8 mouse cellular contexts compared by ENCODE assay signal in genomic region chr7:28179741-28180377, GRCm38 (mm10). TPM values are rescaled to one million over a fixed set of nuclear protein-coding genes. Genes with fewer than 3 reads are reported as not detected.
A peak's percentile ranks its signal among the peaks of the same experiment; 100 is the strongest.
DNase-seq lines count a peak whose midpoint lies in the region; ATAC-seq and TF ChIP-seq lines count a peak whose summit lies in the region.

No protein-coding gene starts in this region.

- no peak for TF ChIP-seq POLR2A in brain, embryonic 14.5 days (IDR thresholded peaks at IDR 0.05; ENCODE audit: borderline replicate concordance, extremely low read depth, insufficient read depth, insufficient read length, poor library complexity, severe bottlenecking)
- no peak for TF ChIP-seq POLR2A in liver, adult 2 months (IDR thresholded peaks at IDR 0.05; ENCODE audit: extremely low read depth, insufficient read depth, low read length)
- TF ChIP-seq POLR2A in myocyte (IDR thresholded peaks at IDR 0.05; ENCODE audit: insufficient read length, low read depth), result no peak

- ATAC-seq in heart, embryonic 11.5 days (replicated peaks; ENCODE audit: insufficient number of reproducible peaks, low FRiP score, low TSS enrichment), result peak; percentile 95
- peak; percentile 95 for ATAC-seq in kidney, embryonic 16.5 days (ENCODE audit: low FRiP score, low TSS enrichment)

- peak overlapping the region; percentile 85 for H3K27ac ChIP-seq in heart, embryonic 11.5 days (ENCODE audit: low read depth, low read length)
- H3K27ac ChIP-seq in kidney, embryonic 16.5 days (ENCODE audit: low read length), result peak overlapping the region; percentile 94
- peak overlapping the region; percentile 87 for H3K27ac ChIP-seq in liver, adult 2 months (replicated peaks; ENCODE audit: insufficient read depth, low read depth, low read length)

- peak overlapping the region; percentile 88 for H3K9ac ChIP-seq in heart, embryonic 11.5 days (ENCODE audit: low read depth, low read length)
- H3K9ac ChIP-seq in kidney, embryonic 16.5 days (replicated peaks; ENCODE audit: low read length), result peak overlapping the region; percentile 88
- H3K9ac ChIP-seq in liver, adult 2 months (ENCODE audit: low read depth, low read length), result peak overlapping the region; percentile 99

- H3K4me2 ChIP-seq in heart, embryonic 11.5 days, result peak overlapping the region; percentile 59
- H3K4me2 ChIP-seq in kidney, embryonic 16.5 days (replicated peaks; ENCODE audit: low read depth, low read length), result peak overlapping the region; percentile 96
- H3K4me2 ChIP-seq in myocyte (ENCODE audit: low read depth), result peak overlapping the region; percentile 88

- no peak for TF ChIP-seq CTCF in brain, embryonic 14.5 days (IDR thresholded peaks at IDR 0.05; ENCODE audit: borderline replicate concordance, extremely low read depth, insufficient read depth, insufficient read length)
- no peak for TF ChIP-seq CTCF in liver, adult 2 months (IDR thresholded peaks at IDR 0.05; ENCODE audit: low read depth, low read length)

- peak; percentile 88 for DNase-seq in B cell, adult 2 months
- peak; percentile 98 for DNase-seq in brain, embryonic 14.5 days (ENCODE audit: low read depth)
- peak; percentile 86 for DNase-seq in liver, adult 2 months (ENCODE audit: extremely low read depth, low read depth, low spot score)
- DNase-seq in splenic B cell, adult 2 months (ENCODE audit: low read depth, low spot score), result peak; percentile 95

- H3ac ChIP-seq in myocyte (ENCODE audit: control insufficient read depth, insufficient read length), result peak overlapping the region; percentile 79

- H3K4me3 ChIP-seq in erythroblast, embryonic 14.5 days (replicated peaks), result peak overlapping the region; percentile 93
- peak overlapping the region; percentile 90 for H3K4me3 ChIP-seq in heart, embryonic 11.5 days (ENCODE audit: low read depth, low read length)
- H3K4me3 ChIP-seq in kidney, embryonic 16.5 days (ENCODE audit: low read length), result peak overlapping the region; percentile 94
- H3K4me3 ChIP-seq in liver, adult 2 months (ENCODE audit: insufficient read depth, low read depth, low read length), result peak overlapping the region; percentile 92
- H3K4me3 ChIP-seq in myocyte, result peak overlapping the region; percentile 46

- H3K79me2 ChIP-seq in liver, adult 2 months (ENCODE audit: control insufficient read depth, insufficient read depth, low read length), result peaks cover 5% of the 10 kb centered on the region; the same call in 1 of the 2 replicates
- H3K79me2 ChIP-seq in myocyte (ENCODE audit: control insufficient read depth, insufficient read depth), result peaks cover 6% of the 10 kb centered on the region

- no peaks in the 10 kb centered on the region for H3K9me3 ChIP-seq in erythroblast, embryonic 14.5 days (ENCODE audit: control insufficient read depth, low read length)
- H3K9me3 ChIP-seq in heart, embryonic 11.5 days (replicated peaks; ENCODE audit: control insufficient read depth, low read length), result no peaks in the 10 kb centered on the region
- no peaks in the 10 kb centered on the region for H3K9me3 ChIP-seq in kidney, embryonic 16.5 days (ENCODE audit: low read length)

- H3K27me3 ChIP-seq in erythroblast, embryonic 14.5 days (ENCODE audit: control insufficient read depth), result no peaks in the 10 kb centered on the region
- H3K27me3 ChIP-seq in heart, embryonic 11.5 days (ENCODE audit: control insufficient read depth, insufficient read depth, low read length), result no peaks in the 10 kb centered on the region
- no peaks in the 10 kb centered on the region for H3K27me3 ChIP-seq in kidney, embryonic 16.5 days (ENCODE audit: insufficient read depth, low read length)
- H3K27me3 ChIP-seq in liver, adult 2 months (ENCODE audit: control insufficient read depth, insufficient read depth, low read length), result no peaks in the 10 kb centered on the region
- H3K27me3 ChIP-seq in myocyte (ENCODE audit: control insufficient read depth, insufficient read depth, insufficient read length), result no peaks in the 10 kb centered on the region
- H3K27me3 ChIP-seq in splenic B cell, adult 2 months (ENCODE audit: control insufficient read depth, insufficient read depth, low read length, poor library complexity, severe bottlenecking), result no peaks in the 10 kb centered on the region

- H3K36me3 ChIP-seq in erythroblast, embryonic 14.5 days (ENCODE audit: control insufficient read depth), result peaks cover 78% of the 10 kb centered on the region
- peaks cover 36% of the 10 kb centered on the region for H3K36me3 ChIP-seq in heart, embryonic 11.5 days (ENCODE audit: control insufficient read depth, insufficient read depth, low read length)
- H3K36me3 ChIP-seq in kidney, embryonic 16.5 days (ENCODE audit: insufficient read depth, low read length), result peaks cover 70% of the 10 kb centered on the region
- peaks cover 17% of the 10 kb centered on the region; the same call in 1 of the 2 replicates for H3K36me3 ChIP-seq in liver, adult 2 months (ENCODE audit: control insufficient read depth, insufficient read depth, low read length)
- peaks cover 30% of the 10 kb centered on the region for H3K36me3 ChIP-seq in myocyte (ENCODE audit: control insufficient read depth, insufficient read depth)
- H3K36me3 ChIP-seq in splenic B cell, adult 2 months (ENCODE audit: control insufficient read depth, insufficient read depth, low read length, poor library complexity, severe bottlenecking), result peaks cover 24% of the 10 kb centered on the region

- peaks cover 32% of the 10 kb centered on the region for H3K4me1 ChIP-seq in erythroblast, embryonic 14.5 days (ENCODE audit: control insufficient read depth)
- peaks cover 4% of the 10 kb centered on the region for H3K4me1 ChIP-seq in heart, embryonic 11.5 days (ENCODE audit: control insufficient read depth, insufficient read depth, low read length)
- peaks cover 11% of the 10 kb centered on the region for H3K4me1 ChIP-seq in kidney, embryonic 16.5 days (ENCODE audit: insufficient read depth, low read length)
- H3K4me1 ChIP-seq in liver, adult 2 months (ENCODE audit: control insufficient read depth, insufficient read depth, low read length), result peaks cover 3% of the 10 kb centered on the region; the same call in 1 of the 2 replicates

- WGBS in heart, embryonic 11.5 days (ENCODE audit: insufficient replicate concordance), result 2% methylated on average over 56 of the region's 56 CpGs
- WGBS in kidney, embryonic 16.5 days, result under 1% methylated on average over 42 of the region's 56 CpGs
- under 1% methylated on average over 48 of the region's 56 CpGs for WGBS in liver, adult 2 months

TF ChIP-seq in myocyte, 11 proteins besides CTCF, POLR2A, EP300 and RAD21:
- TF ChIP-seq MYOG (IDR thresholded peaks at IDR 0.05; ENCODE audit: control insufficient read depth in 1 of 3, insufficient read depth in 1 of 3, insufficient read length in 2 of 3, low read depth in 2 of 3), result peak in 2 of 3 experiments; percentile 54 to 72
- no peak for TF ChIP-seq SRF (IDR thresholded peaks at IDR 0.05; ENCODE audit: control insufficient read depth, insufficient read length, low read depth)
- no peak for TF ChIP-seq REST (IDR thresholded peaks at IDR 0.05; ENCODE audit: insufficient read depth, insufficient read length)
- TF ChIP-seq POLR2AphosphoS2 (IDR thresholded peaks at IDR 0.05; ENCODE audit: insufficient read length, low read depth), result peak; percentile 46
- TF ChIP-seq MAX (IDR thresholded peaks at IDR 0.05; ENCODE audit: low read depth), result no peak
- peak in 2 of 3 experiments; percentile 80 to 98 for TF ChIP-seq MYOD1 (IDR thresholded peaks at IDR 0.05; ENCODE audit: control insufficient read depth in 1 of 3, insufficient read length in 2 of 3, low read depth in 2 of 3)
- no peak for TF ChIP-seq E2F4 (IDR thresholded peaks at IDR 0.05; ENCODE audit: insufficient read depth)

RNA-seq across cellular contexts. Expression of gene Dyrk1b, which starts 0.6 kb away (rescaled TPM):
- 40.1 and 43.3 TPM in 2 replicates for polyA plus RNA-seq in brain, embryonic 14.5 days (2012; rRNA removed)
- 14.1 and 15.9 TPM in 2 replicates for polyA plus RNA-seq in erythroblast, embryonic 14.5 days (2012)
- polyA plus RNA-seq in heart, embryonic 11.5 days (2014; fragmentation: Nextera tagmentation; extraction: Ambion mirVana), result 8.5 and 9.9 TPM in 2 replicates
- polyA plus RNA-seq in kidney, embryonic 16.5 days (2015; fragmentation: Nextera tagmentation; extraction: Ambion mirVana), result 15.2 and 16.2 TPM in 2 replicates
- total RNA-seq in liver, adult 2 months (2014; rRNA removed), result 7.0 and 9.7 TPM in 2 replicates
- 14.8 and 16.6 TPM in 2 replicates for polyA plus RNA-seq in liver, adult 2 months (2012; rRNA removed)
- 25.1 TPM for polyA plus RNA-seq in myocyte (2012; fragmentation: generic; extraction: Trizol)

RNA-seq across cellular contexts. Expression of gene Fbl, which starts 10.3 kb away (rescaled TPM):
- 177 and 202 TPM in 2 replicates for polyA plus RNA-seq in brain, embryonic 14.5 days (2012; rRNA removed)
- 18.4 TPM in 2 replicates for polyA plus RNA-seq in erythroblast, embryonic 14.5 days (2012)
- 23.9 and 32.3 TPM in 2 replicates for polyA plus RNA-seq in heart, embryonic 11.5 days (2014; fragmentation: Nextera tagmentation; extraction: Ambion mirVana)
- polyA plus RNA-seq in kidney, embryonic 16.5 days (2015; fragmentation: Nextera tagmentation; extraction: Ambion mirVana), result 108 and 115 TPM in 2 replicates
- total RNA-seq in liver, adult 2 months (2014; rRNA removed), result 34.0 and 38.6 TPM in 2 replicates
- polyA plus RNA-seq in liver, adult 2 months (2012; rRNA removed), result 32.7 and 36.0 TPM in 2 replicates
- polyA plus RNA-seq in myocyte (2012; fragmentation: generic; extraction: Trizol), result 155 TPM

RNA-seq across cellular contexts. Expression of gene 9530053A07Rik, which starts 50.6 kb away (rescaled TPM):
- 0.04 and 0.05 TPM in 2 replicates for polyA plus RNA-seq in brain, embryonic 14.5 days (2012; rRNA removed)
- polyA plus RNA-seq in erythroblast, embryonic 14.5 days (2012), result 0.01 TPM in 1 of 2 replicates, not detected in the other
- not detected in 2 replicates for polyA plus RNA-seq in heart, embryonic 11.5 days (2014; fragmentation: Nextera tagmentation; extraction: Ambion mirVana)
- polyA plus RNA-seq in kidney, embryonic 16.5 days (2015; fragmentation: Nextera tagmentation; extraction: Ambion mirVana), result not detected in 2 replicates
- total RNA-seq in liver, adult 2 months (2014; rRNA removed), result not detected in 2 replicates
- polyA plus RNA-seq in liver, adult 2 months (2012; rRNA removed), result not detected in 2 replicates
- 0.11 TPM for polyA plus RNA-seq in myocyte (2012; fragmentation: generic; extraction: Trizol)

Comparison
In these comparisons a context has a peak if more than half of its experiments do, and no peak if none do; other contexts are left out.
1. Peak in every context shown above with its lines: DNase-seq, ATAC-seq, H3K4me3 ChIP-seq and H3K27ac ChIP-seq.